In the genomic region with DNA sequence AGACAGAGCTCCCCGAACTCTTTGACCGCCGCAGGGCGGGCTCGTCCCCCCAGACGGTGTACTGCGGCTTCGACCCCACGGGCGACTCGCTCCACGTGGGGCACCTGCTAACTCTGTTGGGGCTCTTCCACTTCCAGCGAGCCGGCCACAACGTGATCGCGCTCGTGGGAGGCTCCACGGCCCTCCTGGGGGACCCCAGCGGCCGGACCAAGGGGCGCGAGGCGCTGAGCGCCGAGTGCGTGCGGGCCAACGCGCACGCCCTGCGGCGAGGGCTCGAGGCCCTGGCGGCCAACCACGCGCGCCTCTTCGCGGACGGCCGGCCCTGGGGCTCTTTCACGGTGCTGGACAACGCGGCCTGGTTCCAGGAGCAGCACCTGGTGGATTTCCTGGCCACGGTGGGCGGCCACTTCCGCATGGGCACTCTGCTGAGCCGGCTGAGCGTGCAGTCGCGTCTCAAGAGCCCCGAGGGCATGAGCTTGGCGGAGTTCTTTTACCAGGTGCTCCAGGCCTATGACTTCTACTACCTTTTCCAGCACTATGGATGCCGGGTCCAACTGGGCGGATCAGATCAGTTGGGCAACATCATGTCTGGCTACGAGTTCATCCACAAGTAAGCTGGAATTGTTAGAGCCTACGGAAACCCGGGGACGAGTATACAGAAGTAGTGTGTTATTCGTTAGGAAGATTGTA, we compare ENCODE assay signal across 8 mouse cellular contexts. TPM values are rescaled to one million over a fixed set of nuclear protein-coding genes. Genes with fewer than 3 reads are reported as not detected.
A peak's percentile ranks its signal among the peaks of the same experiment; 100 is the strongest.
DNase-seq lines count a peak whose midpoint lies in the region; ATAC-seq and TF ChIP-seq lines count a peak whose summit lies in the region.

No protein-coding gene starts in this region.

- H3K9me3 ChIP-seq in liver, embryonic 12.5 days (replicated peaks), result no peaks in the 10 kb centered on the region
- no peaks in the 10 kb centered on the region for H3K9me3 ChIP-seq in stomach, embryonic 16.5 days (replicated peaks; ENCODE audit: control insufficient read depth, low read length)

- TF ChIP-seq CTCF in C2C12 (IDR thresholded peaks at IDR 0.05; ENCODE audit: control insufficient read depth, insufficient read depth, insufficient read length), result no peak

- H3K36me3 ChIP-seq in C2C12 (ENCODE audit: control insufficient read depth, insufficient read depth), result peaks cover 31% of the 10 kb centered on the region
- peaks cover 26% of the 10 kb centered on the region for H3K36me3 ChIP-seq in liver, embryonic 12.5 days
- peaks cover 4% of the 10 kb centered on the region; the same call in 1 of the 2 replicates for H3K36me3 ChIP-seq in stomach, embryonic 16.5 days (ENCODE audit: control insufficient read depth, insufficient read depth, low read length)

- H3K4me2 ChIP-seq in liver, embryonic 12.5 days, result peak overlapping the region; percentile 83
- peak overlapping the region; percentile 78 for H3K4me2 ChIP-seq in stomach, embryonic 16.5 days (ENCODE audit: low read depth, low read length)

- peak overlapping the region; percentile 88 for H3K27ac ChIP-seq in liver, embryonic 12.5 days
- H3K27ac ChIP-seq in stomach, embryonic 16.5 days (ENCODE audit: low read length), result peak overlapping the region; percentile 97

- peak; percentile 76 for DNase-seq in adrenal gland, adult 2 months
- peak; percentile 69 for DNase-seq in embryo, embryonic 10.5 days (ENCODE audit: low spot score)
- DNase-seq in kidney, adult 18-20 months, result peak; percentile 64
- DNase-seq in naive thymus-derived CD4-positive, alpha-beta T cell, adult 2 months (ENCODE audit: low read depth), result peak; percentile 43

- peaks cover 20% of the 10 kb centered on the region for H3K79me3 ChIP-seq in C2C12 (ENCODE audit: low read depth)

- ATAC-seq in granulocyte monocyte progenitor cell, adult 5-6 weeks (replicated peaks; ENCODE audit: poor library complexity, severe bottlenecking), result peak; percentile 40
- ATAC-seq in liver, embryonic 12.5 days, result peak; percentile 64
- ATAC-seq in stomach, embryonic 16.5 days (ENCODE audit: insufficient read depth, low FRiP score), result peak; percentile 55

- peak overlapping the region; percentile 85 for H3ac ChIP-seq in C2C12 (ENCODE audit: control insufficient read depth, insufficient read length, low read depth)

- no peaks in the 10 kb centered on the region for H3K27me3 ChIP-seq in C2C12 (ENCODE audit: control insufficient read depth, insufficient read depth, insufficient read length)
- no peaks in the 10 kb centered on the region for H3K27me3 ChIP-seq in liver, embryonic 12.5 days (replicated peaks)
- H3K27me3 ChIP-seq in stomach, embryonic 16.5 days (ENCODE audit: control insufficient read depth, insufficient read depth, low read length), result no peaks in the 10 kb centered on the region

- H3K4me1 ChIP-seq in liver, embryonic 12.5 days, result peaks cover 17% of the 10 kb centered on the region
- peaks cover 14% of the 10 kb centered on the region for H3K4me1 ChIP-seq in stomach, embryonic 16.5 days (ENCODE audit: control insufficient read depth, insufficient read depth, low read length)

- WGBS in liver, embryonic 12.5 days (ENCODE audit: insufficient replicate concordance), result under 1% methylated on average over 61 of the region's 61 CpGs
- under 1% methylated on average over 61 of the region's 61 CpGs for WGBS in stomach, embryonic 16.5 days

- H3K9ac ChIP-seq in liver, embryonic 12.5 days, result peak overlapping the region; percentile 88
- H3K9ac ChIP-seq in stomach, embryonic 16.5 days (ENCODE audit: low read length), result peak overlapping the region; percentile 94

- peak overlapping the region; percentile 81 for H3K4me3 ChIP-seq in C2C12 (ENCODE audit: insufficient read depth, poor library complexity, severe bottlenecking)
- H3K4me3 ChIP-seq in liver, embryonic 12.5 days, result peak overlapping the region; percentile 96
- peak overlapping the region; percentile 95 for H3K4me3 ChIP-seq in stomach, embryonic 16.5 days (replicated peaks; ENCODE audit: low read length)

- H3K79me2 ChIP-seq in C2C12 (ENCODE audit: control insufficient read depth, insufficient read depth), result peaks cover 32% of the 10 kb centered on the region

TF ChIP-seq in C2C12, 6 proteins besides CTCF, POLR2A, EP300 and RAD21:
- TF ChIP-seq FOSL1 (IDR thresholded peaks at IDR 0.05; ENCODE audit: insufficient read depth, low read length, poor library complexity, severe bottlenecking) (no peak), MAX (IDR thresholded peaks at IDR 0.05) (peak; percentile 58)

RNA-seq across cellular contexts. Expression of a gene that starts 0.5 kb away (rescaled TPM):
- 27.9 TPM for polyA plus RNA-seq in C2C12 (2012; fragmentation: generic; extraction: Trizol)
- 10 to 100 TPM; 33.1 to 37.7 TPM for total RNA-seq in adrenal gland, adult 2 months (2021)
- 69.5 and 88.0 TPM in 2 replicates for polyA plus RNA-seq in adrenal gland, adult 2 months (2012; rRNA removed)
- 34.0 and 41.9 TPM in 2 replicates for total RNA-seq in granulocyte monocyte progenitor cell, adult 5-6 weeks (2014; fragmentation: Nextera tagmentation)
- total RNA-seq in granulocyte monocyte progenitor cell, adult 5-6 weeks (2017), result 28.5 TPM in 2 replicates
- 60.1 and 61.0 TPM in 2 replicates for polyA plus RNA-seq in liver, embryonic 12.5 days (2016; fragmentation: Nextera tagmentation; extraction: Ambion mirVana)
- polyA plus RNA-seq in stomach, embryonic 16.5 days (2015; fragmentation: Nextera tagmentation; extraction: Ambion mirVana), result 21.8 and 28.8 TPM in 2 replicates

RNA-seq across cellular contexts. Expression of a gene that starts 55.5 kb away (rescaled TPM):
- polyA plus RNA-seq in C2C12 (2012; fragmentation: generic; extraction: Trizol), result 12.4 TPM
- total RNA-seq in adrenal gland, adult 2 months (2021), result 10 to 100 TPM; 76.7 to 84.5 TPM
- polyA plus RNA-seq in adrenal gland, adult 2 months (2012; rRNA removed), result 3.0 and 4.9 TPM in 2 replicates
- total RNA-seq in granulocyte monocyte progenitor cell, adult 5-6 weeks (2014; fragmentation: Nextera tagmentation), result 68.8 and 83.9 TPM in 2 replicates
- total RNA-seq in granulocyte monocyte progenitor cell, adult 5-6 weeks (2017), result 61.6 and 73.5 TPM in 2 replicates
- polyA plus RNA-seq in liver, embryonic 12.5 days (2016; fragmentation: Nextera tagmentation; extraction: Ambion mirVana), result 36.1 and 37.4 TPM in 2 replicates
- polyA plus RNA-seq in stomach, embryonic 16.5 days (2015; fragmentation: Nextera tagmentation; extraction: Ambion mirVana), result 59.0 and 60.4 TPM in 2 replicates

Comparison
In these comparisons a context has a peak if more than half of its experiments do, and no peak if none do; other contexts are left out.
1. Peak in every context shown above with its lines: DNase-seq, ATAC-seq, H3K4me3 ChIP-seq and H3K27ac ChIP-seq.